Mouse (Mus musculus) embryonic facial prominence, embryonic 14.5 days (tissue): Measurements from ENCODE around the gene Slc10a1. TPM values are rescaled to one million over a fixed set of nuclear protein-coding genes. Genes with fewer than 3 reads are reported as not detected.

ENCODE experiments used
- ATAC-seq: fragments of 200-750 bp; cut with Nextera tagmentation; 2 replicates; pipeline ENCODE4 v1.8.0; 2017; ENCODE audit warnings: low read depth, moderate number of reproducible peaks, moderate TSS enrichment
- DNase-seq: peaks from one replicate; pipeline ENCODE4 v3.0.0-alpha.2; 2015; ENCODE audit warnings: low spot score
- H3K27ac ChIP-seq: fragments of 300-500 bp; sonication (generic); replicated peaks from 2 replicates; pipeline ENCODE4 v1.5.1; 2014; ENCODE audit warnings: low read depth, mild to moderate bottlenecking, low read length, moderate library complexity
- H3K27me3 ChIP-seq: fragments of 300-500 bp; sonication (generic); replicated peaks from 2 replicates; pipeline ENCODE4 v1.6.1; 2014; ENCODE audit warnings: low read length; ENCODE audit not compliant: control insufficient read depth, insufficient read depth
- H3K36me3 ChIP-seq: fragments of 300-500 bp; sonication (generic); 2 replicates; pipeline ENCODE4 v1.6.1; 2014; ENCODE audit warnings: low read length, mixed read lengths; ENCODE audit not compliant: control insufficient read depth, insufficient read depth
- H3K4me1 ChIP-seq: fragments of 300-500 bp; sonication (generic); 2 replicates; pipeline ENCODE4 v1.6.1; 2014; ENCODE audit warnings: antibody characterized with exemption, low read length; ENCODE audit not compliant: control insufficient read depth, insufficient read depth
- H3K4me2 ChIP-seq: fragments of 300-500 bp; sonication (generic); 2 replicates; pipeline ENCODE4 v1.6.1; 2014; ENCODE audit warnings: low read depth, mild to moderate bottlenecking, low read length, moderate library complexity, mixed read lengths
- H3K4me3 ChIP-seq: fragments of 300-500 bp; sonication (generic); 2 replicates; pipeline ENCODE4 v1.5.1; 2014; ENCODE audit warnings: low read depth, mild to moderate bottlenecking, low read length
- H3K9ac ChIP-seq: fragments of 300-500 bp; sonication (generic); 2 replicates; pipeline ENCODE4 v1.6.1; 2014; ENCODE audit warnings: low read depth, mild to moderate bottlenecking, low read length, moderate library complexity, mixed read lengths
- H3K9me3 ChIP-seq: fragments of 300-500 bp; sonication (generic); 2 replicates; pipeline ENCODE4 v1.6.1; 2016; ENCODE audit warnings: low read length; ENCODE audit not compliant: control insufficient read depth
- WGBS: fragments of 180-500 bp; shearing (Covaris S2); extraction: QIAGEN DNeasy Blood & Tissue Kit; methylation state at CpG from one replicate; pipeline ENCODE4 v1.1.7; 2014; 5-methylcytosine and 5-hydroxymethylcytosine counted together
- polyA plus RNA-seq: library from polyadenylated mRNA; unstranded; fragments of >200 nt; fragmentation: Nextera tagmentation; extraction: Ambion mirVana; gene quantifications from 2 replicates; pipeline ENCODE4 v1.2.1, GENCODE M21; 2014

Slc10a1 gene
- polyA plus RNA-seq, 1 experiment from 2014 or later = 0.45 TPM

DNA sequence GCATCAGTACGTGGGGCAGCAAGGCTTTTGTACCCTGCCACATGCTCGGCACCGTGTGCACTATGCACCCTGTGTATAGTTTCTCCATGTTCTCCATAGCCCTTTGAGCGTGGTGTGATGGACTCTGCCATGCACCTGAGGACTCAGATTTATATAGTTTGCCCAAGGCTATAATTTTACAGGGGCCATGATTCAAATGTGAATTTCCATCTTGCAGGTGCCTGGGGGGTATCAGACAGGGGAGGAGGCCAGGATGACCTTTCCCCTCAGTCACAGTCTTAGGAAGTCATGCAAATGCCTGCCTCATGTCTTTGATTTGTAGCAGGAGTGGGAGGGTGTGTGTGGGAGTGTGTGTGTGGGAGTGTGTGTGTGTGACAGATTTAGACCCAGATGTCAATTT is 29.1 kb upstream of the Slc10a1 start:
- 59% methylated on average over 4 of the region's 4 CpGs for WGBS
- no peak for DNase-seq
- no peak for ATAC-seq

DNA sequence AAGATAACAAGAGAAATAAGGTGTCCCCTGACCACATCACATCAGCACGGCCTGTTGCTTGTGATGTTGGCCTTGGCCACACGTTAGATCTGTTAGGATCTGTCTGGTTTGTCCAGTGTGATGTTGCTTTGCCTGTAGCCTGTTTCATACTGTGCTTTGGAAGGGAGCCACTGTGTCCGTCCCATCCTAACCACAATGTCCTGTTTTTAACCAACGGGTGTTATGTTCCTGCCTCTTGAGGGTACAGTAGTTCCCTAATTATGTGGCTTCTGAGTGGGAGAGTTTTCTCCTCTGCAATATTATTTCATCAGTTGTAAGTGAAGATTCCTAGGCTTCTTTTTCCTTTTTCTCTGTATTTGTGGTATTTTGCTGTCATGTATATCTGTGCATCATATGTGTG is 26.8 kb upstream of the Slc10a1 start:
- ATAC-seq = no peak
- H3K9me3 ChIP-seq = no peaks in the 10 kb centered on the region
- WGBS = 88% methylated on average over 4 of the region's 4 CpGs

More for the DNA sequence above, 29.1 kb upstream of the Slc10a1 start:
- Histone ChIP-seq H3K4me3 (no peak overlapping the region), H3K4me2 (no peak overlapping the region), H3K9me3 (no peaks in the 10 kb centered on the region), H3K4me1 (peaks cover 7% of the 10 kb centered on the region; the same call in 1 of the 2 replicates), H3K27ac (no peak overlapping the region), H3K9ac (no peak overlapping the region), H3K27me3 (no peaks in the 10 kb centered on the region; the same call in 1 of the 2 replicates), H3K36me3 (no peaks in the 10 kb centered on the region)

DNA sequence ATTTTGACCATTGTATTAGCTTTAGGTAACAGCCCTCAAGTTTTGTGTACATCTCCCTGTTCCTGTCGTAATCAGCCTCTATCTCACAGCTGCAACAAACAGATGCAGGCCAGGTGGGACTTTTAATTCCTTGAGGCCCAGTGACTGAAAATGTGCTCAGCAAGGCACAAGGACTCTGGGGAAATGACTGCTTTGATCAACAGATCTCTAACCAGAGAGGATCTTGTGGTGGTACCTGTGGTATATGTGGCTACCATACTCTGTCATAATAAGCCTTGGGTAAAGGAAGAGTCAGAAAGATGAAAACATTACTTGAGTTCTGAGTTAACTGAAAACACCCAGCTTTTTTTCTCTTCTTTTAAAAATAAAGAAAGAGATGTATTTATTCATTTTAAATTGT is 25.3 kb upstream of the Slc10a1 start:
- ATAC-seq = no peak

More for the DNA sequence above, 26.8 kb upstream of the Slc10a1 start:
- Histone ChIP-seq H3K27ac (no peak overlapping the region), H3K4me2 (no peak overlapping the region), H3K27me3 (no peaks in the 10 kb centered on the region; the same call in 1 of the 2 replicates), H3K36me3 (no peaks in the 10 kb centered on the region), H3K4me3 (no peak overlapping the region), H3K4me1 (peaks cover 7% of the 10 kb centered on the region; the same call in 1 of the 2 replicates), H3K9ac (no peak overlapping the region)
- no peak for DNase-seq

DNA sequence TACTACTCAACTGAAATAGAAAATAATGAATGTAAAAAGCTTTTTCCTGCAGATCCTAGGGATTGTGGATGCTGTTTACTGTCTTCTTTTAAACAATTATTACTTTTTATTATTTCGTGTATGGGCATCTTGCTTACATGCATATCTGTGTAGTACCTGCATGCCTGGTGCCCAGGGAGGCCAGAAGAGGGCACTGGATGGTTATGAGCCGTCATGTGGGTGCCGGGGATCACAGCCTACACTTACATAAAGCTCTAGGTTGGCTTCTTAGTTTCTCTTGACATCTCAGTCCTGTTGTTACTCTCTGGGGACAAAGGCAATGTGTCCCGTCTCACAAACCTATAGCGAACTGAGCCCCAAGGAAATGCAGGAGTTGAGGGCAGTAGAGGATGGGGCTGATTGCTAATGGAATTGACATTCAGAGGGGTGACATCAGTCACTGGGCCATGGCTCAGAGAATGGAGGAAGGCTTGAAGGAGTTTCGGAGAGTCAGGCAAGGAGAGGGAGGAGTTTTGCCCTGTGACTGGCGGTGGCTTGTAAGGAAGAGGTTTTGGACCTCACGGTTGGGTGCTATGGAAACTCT is 24.1 kb upstream of the Slc10a1 start:
- WGBS = 78% methylated on average over 8 of the region's 8 CpGs
- ATAC-seq (no peak), DNase-seq (no peak)

More for the DNA sequence above, 25.3 kb upstream of the Slc10a1 start:
- Histone ChIP-seq H3K36me3 (no peaks in the 10 kb centered on the region), H3K4me1 (peaks cover 4% of the 10 kb centered on the region; the same call in 1 of the 2 replicates), H3K4me2 (no peak overlapping the region), H3K9ac (no peak overlapping the region), H3K27ac (no peak overlapping the region), H3K9me3 (no peaks in the 10 kb centered on the region), H3K4me3 (no peak overlapping the region), H3K27me3 (no peaks in the 10 kb centered on the region; the same call in 1 of the 2 replicates)
- WGBS = 68% methylated on average over 1 of the region's 1 CpGs
- no peak for DNase-seq

DNA sequence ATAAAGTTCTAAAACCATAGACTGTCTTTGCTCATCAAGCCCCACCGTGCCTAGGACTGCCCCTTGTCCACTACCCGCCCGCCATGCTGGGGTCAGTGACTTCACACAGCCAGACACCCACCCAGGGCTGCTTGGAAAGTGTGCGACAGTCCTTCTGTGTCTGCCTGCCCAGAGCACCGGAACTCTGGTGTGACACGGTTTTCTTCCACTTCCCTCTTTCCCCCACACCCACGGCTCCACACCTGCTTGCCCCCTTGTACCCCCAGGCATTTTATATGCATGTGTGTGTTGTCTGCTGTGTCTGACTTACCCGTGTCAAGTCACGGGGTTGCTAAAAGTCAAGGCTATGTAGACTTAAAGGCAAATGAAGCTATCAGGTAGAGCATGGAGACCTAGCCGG is 23.3 kb upstream of the Slc10a1 start:
- Histone ChIP-seq H3K4me2 (no peak overlapping the region), H3K9ac (no peak overlapping the region), H3K4me3 (no peak overlapping the region), H3K9me3 (no peaks in the 10 kb centered on the region), H3K36me3 (no peaks in the 10 kb centered on the region), H3K27ac (no peak overlapping the region), H3K27me3 (no peaks in the 10 kb centered on the region), H3K4me1 (no peaks in the 10 kb centered on the region)
- DNase-seq = no peak
- no peak for ATAC-seq
- 78% methylated on average over 10 of the region's 10 CpGs for WGBS

More for the DNA sequence above, 24.1 kb upstream of the Slc10a1 start:
- Histone ChIP-seq H3K4me1 (no peaks in the 10 kb centered on the region), H3K9ac (no peak overlapping the region), H3K27ac (no peak overlapping the region), H3K4me2 (no peak overlapping the region), H3K9me3 (no peaks in the 10 kb centered on the region), H3K4me3 (no peak overlapping the region), H3K36me3 (no peaks in the 10 kb centered on the region), H3K27me3 (no peaks in the 10 kb centered on the region)

DNA sequence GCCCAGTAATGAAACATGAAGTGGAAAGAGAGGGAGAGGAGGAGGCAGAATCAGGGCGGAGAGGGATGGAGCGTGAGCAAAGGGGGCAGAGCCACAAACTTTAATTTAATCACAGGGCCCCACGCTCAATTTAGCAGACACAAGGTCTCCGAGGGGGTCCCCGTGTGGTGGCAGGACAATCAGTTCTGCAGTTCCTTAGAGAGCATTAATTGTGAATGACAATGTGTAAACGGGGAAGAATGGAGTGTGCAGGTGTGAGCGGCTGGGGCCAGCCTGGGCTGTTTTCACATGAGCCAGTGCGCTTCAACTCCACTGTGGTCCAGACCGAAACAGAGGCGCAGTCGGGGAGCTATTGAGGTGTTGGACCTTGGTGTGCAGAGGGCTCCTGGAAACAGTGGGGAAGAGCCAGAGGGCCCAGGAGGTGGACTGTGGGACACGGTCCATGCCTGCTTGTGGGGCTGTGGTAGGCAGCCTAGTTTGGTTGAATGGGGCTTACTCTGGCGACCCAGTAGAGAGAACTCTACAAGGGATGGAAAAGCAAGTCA is 22.5 kb upstream of the Slc10a1 start:
- DNase-seq (no peak), ATAC-seq (no peak; the same call in 1 of the 2 replicates)
- no peak overlapping the region for H3K9ac ChIP-seq
- no peaks in the 10 kb centered on the region for H3K36me3 ChIP-seq
- H3K27me3 ChIP-seq = no peaks in the 10 kb centered on the region
- H3K4me2 ChIP-seq = no peak overlapping the region
- 84% methylated on average over 13 of the region's 13 CpGs for WGBS
- no peaks in the 10 kb centered on the region for H3K4me1 ChIP-seq
- H3K9me3 ChIP-seq = no peaks in the 10 kb centered on the region
- H3K27ac ChIP-seq = no peak overlapping the region
- no peak overlapping the region for H3K4me3 ChIP-seq

DNA sequence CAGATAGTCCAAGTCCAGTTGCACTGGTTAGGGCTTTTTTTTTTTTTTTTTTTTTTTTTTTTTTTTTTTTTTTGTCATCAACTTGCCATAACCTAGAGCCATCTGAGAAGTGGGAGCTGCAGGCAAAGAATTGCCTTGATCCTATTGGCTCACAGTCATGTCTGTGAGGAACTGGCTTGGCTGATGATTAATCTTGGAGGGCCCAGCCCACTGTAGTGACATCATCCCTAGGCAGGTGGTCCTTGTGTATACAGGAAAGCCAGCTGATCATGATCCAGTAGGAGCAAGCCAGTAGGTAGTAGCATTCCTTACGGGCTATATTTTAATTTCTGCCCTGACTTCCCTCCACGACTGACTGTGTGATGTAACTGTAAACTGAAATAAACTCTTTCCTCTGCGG is 19.8 kb upstream of the Slc10a1 start:
- no peak for ATAC-seq
- WGBS = 87% methylated on average over 3 of the region's 3 CpGs

DNA sequence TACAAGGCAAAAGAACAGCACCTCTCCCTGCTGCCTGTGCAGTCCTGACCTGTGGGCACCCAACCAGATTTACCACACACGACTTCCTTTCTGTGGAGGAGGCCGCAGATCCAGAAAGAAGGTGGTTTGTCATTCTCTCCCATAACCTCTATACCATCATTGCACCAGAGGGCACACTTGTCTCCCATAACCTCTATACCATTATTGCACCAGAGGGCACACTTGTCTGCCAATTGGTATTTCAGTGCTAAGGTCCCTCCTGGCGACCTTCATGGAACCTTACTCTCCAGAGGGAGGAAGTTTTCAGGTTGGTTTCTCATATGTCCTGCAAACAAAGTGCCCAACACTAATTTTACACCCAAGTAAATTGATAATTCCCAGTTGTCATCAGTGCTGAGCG is 18.1 kb upstream of the Slc10a1 start:
- H3K4me1 ChIP-seq = no peaks in the 10 kb centered on the region
- no peak overlapping the region for H3K27ac ChIP-seq
- ATAC-seq = no peak
- H3K9ac ChIP-seq = no peak overlapping the region
- no peaks in the 10 kb centered on the region for H3K9me3 ChIP-seq
- no peaks in the 10 kb centered on the region for H3K27me3 ChIP-seq
- no peak overlapping the region for H3K4me2 ChIP-seq
- H3K4me3 ChIP-seq = no peak overlapping the region
- no peaks in the 10 kb centered on the region for H3K36me3 ChIP-seq
- 77% methylated on average over 4 of the region's 4 CpGs for WGBS
- no peak for DNase-seq

More for the DNA sequence above, 19.8 kb upstream of the Slc10a1 start:
- Histone ChIP-seq H3K9ac (no peak overlapping the region), H3K27me3 (no peaks in the 10 kb centered on the region), H3K4me3 (no peak overlapping the region), H3K4me2 (no peak overlapping the region), H3K36me3 (no peaks in the 10 kb centered on the region), H3K4me1 (no peaks in the 10 kb centered on the region), H3K27ac (no peak overlapping the region), H3K9me3 (no peaks in the 10 kb centered on the region)
- DNase-seq = no peak

DNA sequence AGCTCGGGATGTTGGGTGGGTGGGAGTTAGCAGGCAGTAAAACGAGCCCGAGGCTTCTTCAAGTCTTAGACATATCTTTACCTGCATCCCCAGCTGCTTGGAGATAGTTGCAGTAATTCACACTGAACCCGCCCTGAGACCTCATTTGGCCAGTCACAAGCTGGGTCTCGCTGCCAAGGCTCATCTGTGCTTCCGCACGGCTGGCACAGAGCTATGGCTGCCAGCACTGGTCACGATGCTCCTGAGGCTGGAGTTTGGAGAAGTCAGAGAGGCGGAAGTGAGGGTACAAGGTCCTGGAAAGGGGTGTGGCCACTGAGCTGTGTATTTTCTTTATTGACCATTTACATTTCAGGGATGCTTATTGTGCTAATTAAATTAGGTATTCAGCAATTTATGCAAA is 15.2 kb upstream of the Slc10a1 start:
- Histone ChIP-seq H3K9me3 (no peaks in the 10 kb centered on the region), H3K4me1 (no peaks in the 10 kb centered on the region), H3K27me3 (no peaks in the 10 kb centered on the region), H3K4me3 (no peak overlapping the region), H3K4me2 (no peak overlapping the region), H3K27ac (no peak overlapping the region), H3K36me3 (no peaks in the 10 kb centered on the region), H3K9ac (no peak overlapping the region)
- whole genome bisulfite sequencing = 69% methylated on average over 9 of the region's 9 CpGs
- DNase-seq (no peak), ATAC-seq (no peak)
